Mouse (Mus musculus) hindbrain, postnatal 0 days (tissue): ENCODE data around the gene Cd300lb. TPM values are rescaled to one million over a fixed set of nuclear protein-coding genes. Genes with fewer than 3 reads are reported as not detected.

Source experiments
- ATAC-seq: fragments of 200-750 bp; cut with Nextera tagmentation; 2 replicates; pipeline ENCODE4 v1.8.0; 2017; ENCODE audit warnings: mild to moderate bottlenecking, moderate TSS enrichment, moderate library complexity
- DNase-seq: peaks from one replicate; pipeline ENCODE4 v3.0.0-alpha.2; 2015; ENCODE audit warnings: low spot score
- H3K27ac ChIP-seq: fragments of 300-500 bp; sonication (generic); 2 replicates; pipeline ENCODE4 v1.5.1; 2014; ENCODE audit warnings: mild to moderate bottlenecking
- H3K27me3 ChIP-seq: fragments of 300-500 bp; sonication (generic); 2 replicates; pipeline ENCODE4 v1.6.1; 2014; ENCODE audit warnings: low read length, mixed read lengths; ENCODE audit not compliant: insufficient read depth
- H3K36me3 ChIP-seq: fragments of 300-500 bp; sonication (generic); 2 replicates; pipeline ENCODE4 v1.6.1; 2014; ENCODE audit warnings: low read length, mixed read lengths; ENCODE audit not compliant: insufficient read depth
- H3K4me1 ChIP-seq: fragments of 300-500 bp; sonication (generic); 2 replicates; pipeline ENCODE4 v1.6.1; 2014; ENCODE audit warnings: antibody characterized with exemption, low read length, mixed read lengths; ENCODE audit not compliant: insufficient read depth
- H3K4me2 ChIP-seq: fragments of 300-500 bp; sonication (generic); 2 replicates; pipeline ENCODE4 v1.6.1; 2014; ENCODE audit warnings: low read depth, mild to moderate bottlenecking, low read length, moderate library complexity, mixed read lengths
- H3K4me3 ChIP-seq: fragments of 300-500 bp; sonication (generic); 2 replicates; pipeline ENCODE4 v1.5.1; 2014; ENCODE audit warnings: low read length
- H3K9ac ChIP-seq: fragments of 300-500 bp; sonication (generic); replicated peaks from 2 replicates; pipeline ENCODE4 v1.6.1; 2014; ENCODE audit warnings: mild to moderate bottlenecking, low read length, moderate library complexity, mixed read lengths
- H3K9me3 ChIP-seq: fragments of 300-500 bp; sonication (generic); 2 replicates; pipeline ENCODE4 v1.6.1; 2016; ENCODE audit warnings: low read length, mixed read lengths
- CTCF ChIP-seq: IDR thresholded peaks from 2 replicates; pipeline ENCODE4 v1.5.1; 2016; ENCODE audit warnings: antibody characterized with exemption, control low read depth, low read depth
- WGBS: fragments of 180-500 bp; shearing (Covaris S2); extraction: QIAGEN DNeasy Blood & Tissue Kit; methylation state at CpG from one replicate; pipeline ENCODE4 v1.1.7; 2014; 5-methylcytosine and 5-hydroxymethylcytosine counted together
- polyA plus RNA-seq: library from polyadenylated mRNA; unstranded; fragments of >200 nt; fragmentation: Nextera tagmentation; extraction: Ambion mirVana; gene quantifications from 2 replicates; pipeline ENCODE4 v1.2.1, GENCODE M21; 2015
- total RNA-seq: library from RNA; depleted of rRNA; stranded (reverse); fragments of >200 nt; gene quantifications from 2 replicates; pipeline ENCODE4 v1.2.3, GENCODE M21; 2014; rRNA removed

Cd300lb gene
- total and polyA plus RNA-seq, 2 experiments from 2014 or later, result 0.08 to 0.37 TPM

- no peaks in the 10 kb centered on the region for H3K36me3 ChIP-seq
- H3K27me3 ChIP-seq, result no peaks in the 10 kb centered on the region
- H3K4me2 ChIP-seq, result no peak overlapping the region
- no peaks in the 10 kb centered on the region for H3K9me3 ChIP-seq
- H3K4me3 ChIP-seq, result no peak overlapping the region
- 46% methylated on average over 2 of the region's 2 CpGs for WGBS
- TF ChIP-seq CTCF, result no peak
- no peak overlapping the region for H3K9ac ChIP-seq
- no peaks in the 10 kb centered on the region for H3K4me1 ChIP-seq
- H3K27ac ChIP-seq, result no peak overlapping the region
- DNase-seq (no peak), ATAC-seq (no peak)
These were observed 57.6 kb downstream of the Cd300lb start for GRCm38 (mm10) chr11:114876621-114877020.

GRCm38 (mm10) chr11:114876176-114876575, 58.0 kb downstream of the Cd300lb start:
- ATAC-seq, result no peak
- no peak for TF ChIP-seq CTCF
- WGBS, result 61% methylated on average over 7 of the region's 7 CpGs

GRCm38 (mm10) chr11:114875301-114875801, 58.8 kb downstream of the Cd300lb start:
- H3K4me2 ChIP-seq, result no peak overlapping the region

More at GRCm38 (mm10) chr11:114876176-114876575, 58.0 kb downstream of the Cd300lb start:
- no peaks in the 10 kb centered on the region for H3K4me1 ChIP-seq
- H3K27me3 ChIP-seq, result no peaks in the 10 kb centered on the region
- no peak for DNase-seq
- no peak overlapping the region for H3K9ac ChIP-seq
- no peak overlapping the region for H3K4me3 ChIP-seq
- no peaks in the 10 kb centered on the region for H3K9me3 ChIP-seq
- no peaks in the 10 kb centered on the region for H3K36me3 ChIP-seq
- H3K4me2 ChIP-seq, result no peak overlapping the region
- H3K27ac ChIP-seq, result no peak overlapping the region

GRCm38 (mm10) chr11:114874226-114875145, 59.7 kb downstream of the Cd300lb start:
- no peak for TF ChIP-seq CTCF
- H3K9ac ChIP-seq, result no peak overlapping the region
- no peaks in the 10 kb centered on the region for H3K36me3 ChIP-seq
- H3K27me3 ChIP-seq, result no peaks in the 10 kb centered on the region
- WGBS, result 62% methylated on average over 9 of the region's 9 CpGs
- H3K4me1 ChIP-seq, result no peaks in the 10 kb centered on the region
- H3K9me3 ChIP-seq, result no peaks in the 10 kb centered on the region
- ATAC-seq, result no peak
- no peak for DNase-seq
- H3K4me2 ChIP-seq, result no peak overlapping the region
- H3K4me3 ChIP-seq, result no peak overlapping the region
- H3K27ac ChIP-seq, result no peak overlapping the region

More at GRCm38 (mm10) chr11:114875301-114875801, 58.8 kb downstream of the Cd300lb start:
- TF ChIP-seq CTCF, result no peak
- ATAC-seq (no peak), DNase-seq (no peak)
- Histone ChIP-seq H3K4me1 (no peaks in the 10 kb centered on the region), H3K9ac (no peak overlapping the region), H3K27me3 (no peaks in the 10 kb centered on the region), H3K36me3 (no peaks in the 10 kb centered on the region), H3K9me3 (no peaks in the 10 kb centered on the region), H3K4me3 (no peak overlapping the region), H3K27ac (no peak overlapping the region)
- WGBS, result 16% methylated on average over 9 of the region's 9 CpGs

GRCm38 (mm10) chr11:114873022-114873817, 61.0 kb downstream of the Cd300lb start:
- Histone ChIP-seq H3K9ac (no peak overlapping the region), H3K4me2 (no peak overlapping the region), H3K36me3 (no peaks in the 10 kb centered on the region), H3K9me3 (no peaks in the 10 kb centered on the region), H3K4me1 (no peaks in the 10 kb centered on the region), H3K4me3 (no peak overlapping the region), H3K27ac (no peak overlapping the region), H3K27me3 (no peaks in the 10 kb centered on the region)
- ATAC-seq (no peak), DNase-seq (no peak)
- 19% methylated on average over 6 of the region's 6 CpGs for WGBS
- no peak for TF ChIP-seq CTCF

Other genes with a start within 250 kb of the Cd300lb start
- 5.1 and 5.8 TPM in 2 replicates for gene Dnaic2, start 207.0 kb downstream of the Cd300lb start, total RNA-seq
- gene Dnaic2, start 207.0 kb downstream of the Cd300lb start, polyA plus RNA-seq, result 3.1 and 3.2 TPM in 2 replicates
- 7.4 and 13.5 TPM in 2 replicates for gene Kif19a, start 169.0 kb downstream of the Cd300lb start, total RNA-seq
- 0.99 and 1.6 TPM in 2 replicates for gene Kif19a, start 169.0 kb downstream of the Cd300lb start, polyA plus RNA-seq
- gene Btbd17, start 138.4 kb downstream of the Cd300lb start, total RNA-seq, result 84.6 and 94.0 TPM in 2 replicates
- 30.4 and 31.1 TPM in 2 replicates for gene Btbd17, start 138.4 kb downstream of the Cd300lb start, polyA plus RNA-seq
- 0.58 TPM in 1 of 2 replicates, not detected in the other for gene Gpr142, start 135.5 kb downstream of the Cd300lb start, total RNA-seq
- gene Gpr142, start 135.5 kb downstream of the Cd300lb start, polyA plus RNA-seq, result not detected in 2 replicates
- 12.8 and 14.1 TPM in 2 replicates for gene Gprc5c, start 83.2 kb downstream of the Cd300lb start, total RNA-seq
- gene Gprc5c, start 83.2 kb downstream of the Cd300lb start, polyA plus RNA-seq, result 7.5 and 7.8 TPM in 2 replicates
- 1.1 and 2.6 TPM in 2 replicates for gene Cd300a, start 44.3 kb downstream of the Cd300lb start, total RNA-seq
- gene Cd300a, start 44.3 kb downstream of the Cd300lb start, polyA plus RNA-seq, result 1.4 and 1.5 TPM in 2 replicates
- not detected in 2 replicates for gene Cd300c, start 34.8 kb upstream of the Cd300lb start, total RNA-seq
- not detected in 2 replicates for gene Cd300c, start 34.8 kb upstream of the Cd300lb start, polyA plus RNA-seq
- gene Cd300ld, start 55.5 kb upstream of the Cd300lb start, total RNA-seq, result 0.58 TPM in 1 of 2 replicates, not detected in the other
- 0.15 TPM in 1 of 2 replicates, not detected in the other for gene Cd300ld, start 55.5 kb upstream of the Cd300lb start, polyA plus RNA-seq
- gene Cd300c2, start 67.5 kb upstream of the Cd300lb start, total RNA-seq, result 0.61 and 2.1 TPM in 2 replicates
- gene Cd300c2, start 67.5 kb upstream of the Cd300lb start, polyA plus RNA-seq, result 2.5 and 3.0 TPM in 2 replicates
- not detected in 2 replicates for gene Cd300ld2, start 81.8 kb upstream of the Cd300lb start, total RNA-seq
- gene Cd300ld2, start 81.8 kb upstream of the Cd300lb start, polyA plus RNA-seq, result not detected in 2 replicates
- not detected in 2 replicates for gene Cd300ld4, start 92.6 kb upstream of the Cd300lb start, total RNA-seq
- gene Cd300ld4, start 92.6 kb upstream of the Cd300lb start, polyA plus RNA-seq, result not detected in 2 replicates
- not detected in 2 replicates for gene Cd300ld5, start 103.4 kb upstream of the Cd300lb start, total RNA-seq
- not detected in 2 replicates for gene Cd300ld5, start 103.4 kb upstream of the Cd300lb start, polyA plus RNA-seq
- not detected in 2 replicates for gene Cd300ld3, start 114.0 kb upstream of the Cd300lb start, total RNA-seq
- not detected in 2 replicates for gene Cd300ld3, start 114.0 kb upstream of the Cd300lb start, polyA plus RNA-seq
- not detected in 2 replicates for gene Cd300e, start 127.8 kb upstream of the Cd300lb start, total RNA-seq
- 0.09 and 0.14 TPM in 2 replicates for gene Cd300e, start 127.8 kb upstream of the Cd300lb start, polyA plus RNA-seq
- 1.2 TPM in 2 replicates for gene Rab37, start 157.0 kb upstream of the Cd300lb start, total RNA-seq
- gene Rab37, start 157.0 kb upstream of the Cd300lb start, polyA plus RNA-seq, result 1.2 and 1.3 TPM in 2 replicates
- gene Cd300lf, start 199.6 kb upstream of the Cd300lb start, total RNA-seq, result not detected in 2 replicates
- gene Cd300lf, start 199.6 kb upstream of the Cd300lb start, polyA plus RNA-seq, result 0.23 and 0.37 TPM in 2 replicates
- 72.6 and 76.9 TPM in 2 replicates for gene Slc9a3r1, start 229.0 kb upstream of the Cd300lb start, total RNA-seq
- 91.8 and 98.2 TPM in 2 replicates for gene Slc9a3r1, start 229.0 kb upstream of the Cd300lb start, polyA plus RNA-seq